Mouse (Mus musculus) hindbrain, postnatal 0 days (tissue): ENCODE results near the gene Zfp536. TPM values are rescaled to one million over a fixed set of nuclear protein-coding genes. Genes with fewer than 3 reads are reported as not detected.

ENCODE experiments used
- ATAC-seq: fragments of 200-750 bp; cut with Nextera tagmentation; 2 replicates; pipeline ENCODE4 v1.8.0; 2017; ENCODE audit warnings: mild to moderate bottlenecking, moderate TSS enrichment, moderate library complexity
- DNase-seq: peaks from one replicate; pipeline ENCODE4 v3.0.0-alpha.2; 2015; ENCODE audit warnings: low spot score
- H3K27ac ChIP-seq: fragments of 300-500 bp; sonication (generic); 2 replicates; pipeline ENCODE4 v1.5.1; 2014; ENCODE audit warnings: mild to moderate bottlenecking
- H3K27me3 ChIP-seq: fragments of 300-500 bp; sonication (generic); 2 replicates; pipeline ENCODE4 v1.6.1; 2014; ENCODE audit warnings: low read length, mixed read lengths; ENCODE audit not compliant: insufficient read depth
- H3K36me3 ChIP-seq: fragments of 300-500 bp; sonication (generic); 2 replicates; pipeline ENCODE4 v1.6.1; 2014; ENCODE audit warnings: low read length, mixed read lengths; ENCODE audit not compliant: insufficient read depth
- H3K4me1 ChIP-seq: fragments of 300-500 bp; sonication (generic); 2 replicates; pipeline ENCODE4 v1.6.1; 2014; ENCODE audit warnings: antibody characterized with exemption, low read length, mixed read lengths; ENCODE audit not compliant: insufficient read depth
- H3K4me2 ChIP-seq: fragments of 300-500 bp; sonication (generic); 2 replicates; pipeline ENCODE4 v1.6.1; 2014; ENCODE audit warnings: low read depth, mild to moderate bottlenecking, low read length, moderate library complexity, mixed read lengths
- H3K4me3 ChIP-seq: fragments of 300-500 bp; sonication (generic); 2 replicates; pipeline ENCODE4 v1.5.1; 2014; ENCODE audit warnings: low read length
- H3K9ac ChIP-seq: fragments of 300-500 bp; sonication (generic); replicated peaks from 2 replicates; pipeline ENCODE4 v1.6.1; 2014; ENCODE audit warnings: mild to moderate bottlenecking, low read length, moderate library complexity, mixed read lengths
- H3K9me3 ChIP-seq: fragments of 300-500 bp; sonication (generic); 2 replicates; pipeline ENCODE4 v1.6.1; 2016; ENCODE audit warnings: low read length, mixed read lengths
- CTCF ChIP-seq: IDR thresholded peaks from 2 replicates; pipeline ENCODE4 v1.5.1; 2016; ENCODE audit warnings: antibody characterized with exemption, control low read depth, low read depth
- WGBS: fragments of 180-500 bp; shearing (Covaris S2); extraction: QIAGEN DNeasy Blood & Tissue Kit; methylation state at CpG from one replicate; pipeline ENCODE4 v1.1.7; 2014; 5-methylcytosine and 5-hydroxymethylcytosine counted together
- polyA plus RNA-seq: library from polyadenylated mRNA; unstranded; fragments of >200 nt; fragmentation: Nextera tagmentation; extraction: Ambion mirVana; gene quantifications from 2 replicates; pipeline ENCODE4 v1.2.1, GENCODE M21; 2015
- total RNA-seq: library from RNA; depleted of rRNA; stranded (reverse); fragments of >200 nt; gene quantifications from 2 replicates; pipeline ENCODE4 v1.2.3, GENCODE M21; 2014

The Zfp536 gene
- total and polyA plus RNA-seq, 2 experiments from 2014 or later, result 32.6 to 74.1 TPM

- Histone ChIP-seq H3K4me2 (no peak overlapping the region), H3K4me1 (peaks cover 11% of the 10 kb centered on the region), H3K9me3 (no peaks in the 10 kb centered on the region), H3K27me3 (no peaks in the 10 kb centered on the region), H3K4me3 (no peak overlapping the region), H3K27ac (no peak overlapping the region), H3K9ac (no peak overlapping the region), H3K36me3 (no peaks in the 10 kb centered on the region)
- 66% methylated on average over 3 of the region's 3 CpGs for WGBS
- DNase-seq (peak; percentile 20), ATAC-seq (no peak)
- no peak for TF ChIP-seq CTCF
These were observed 88.2 kb downstream of the Zfp536 start for GRCm38 (mm10) chr7:37685247-37685646.

- no peaks in the 10 kb centered on the region for H3K36me3 ChIP-seq
- H3K4me3 ChIP-seq, result no peak overlapping the region
- no peak overlapping the region for H3K4me2 ChIP-seq
- H3K27ac ChIP-seq, result no peak overlapping the region
- no peak overlapping the region for H3K9ac ChIP-seq
- ATAC-seq (no peak), DNase-seq (no peak)
- no peak for TF ChIP-seq CTCF
- no peaks in the 10 kb centered on the region for H3K9me3 ChIP-seq
- WGBS, result 47% methylated on average over 3 of the region's 3 CpGs
- H3K4me1 ChIP-seq, result no peaks in the 10 kb centered on the region
- no peaks in the 10 kb centered on the region for H3K27me3 ChIP-seq
These were observed 92.1 kb downstream of the Zfp536 start for GRCm38 (mm10) chr7:37681335-37681734.

GRCm38 (mm10) chr7:37663676-37664365 is 109.6 kb downstream of the Zfp536 start:
- 74% methylated on average over 7 of the region's 7 CpGs for WGBS
- no peak overlapping the region for H3K4me3 ChIP-seq
- no peaks in the 10 kb centered on the region for H3K9me3 ChIP-seq
- no peak for DNase-seq
- no peaks in the 10 kb centered on the region for H3K36me3 ChIP-seq
- no peak for TF ChIP-seq CTCF
- no peak overlapping the region for H3K27ac ChIP-seq
- peaks cover 14% of the 10 kb centered on the region for H3K4me1 ChIP-seq
- H3K9ac ChIP-seq, result no peak overlapping the region
- H3K27me3 ChIP-seq, result no peaks in the 10 kb centered on the region
- H3K4me2 ChIP-seq, result no peak overlapping the region
- ATAC-seq, result no peak

GRCm38 (mm10) chr7:37648671-37649070 is 124.8 kb downstream of the Zfp536 start:
- no peaks in the 10 kb centered on the region for H3K9me3 ChIP-seq
- no peaks in the 10 kb centered on the region for H3K36me3 ChIP-seq
- no peak for DNase-seq
- H3K27me3 ChIP-seq, result no peaks in the 10 kb centered on the region
- H3K9ac ChIP-seq, result no peak overlapping the region
- ATAC-seq, result no peak
- WGBS, result 86% methylated on average over 11 of the region's 11 CpGs
- no peak for TF ChIP-seq CTCF
- no peak overlapping the region for H3K4me3 ChIP-seq
- H3K4me2 ChIP-seq, result no peak overlapping the region
- H3K27ac ChIP-seq, result no peak overlapping the region
- H3K4me1 ChIP-seq, result peaks cover 8% of the 10 kb centered on the region; the same call in 1 of the 2 replicates

GRCm38 (mm10) chr7:37647917-37648615 is 125.4 kb downstream of the Zfp536 start:
- H3K36me3 ChIP-seq, result no peaks in the 10 kb centered on the region
- WGBS, result 89% methylated on average over 21 of the region's 21 CpGs
- TF ChIP-seq CTCF, result no peak
- no peak overlapping the region for H3K27ac ChIP-seq
- H3K9me3 ChIP-seq, result no peaks in the 10 kb centered on the region
- H3K9ac ChIP-seq, result no peak overlapping the region
- DNase-seq, result no peak
- no peaks in the 10 kb centered on the region for H3K27me3 ChIP-seq
- ATAC-seq, result no peak
- no peak overlapping the region for H3K4me2 ChIP-seq
- no peak overlapping the region for H3K4me3 ChIP-seq
- H3K4me1 ChIP-seq, result peaks cover 8% of the 10 kb centered on the region; the same call in 1 of the 2 replicates

GRCm38 (mm10) chr7:37639740-37640397 is 133.6 kb downstream of the Zfp536 start:
- Histone ChIP-seq H3K4me3 (no peak overlapping the region), H3K4me2 (no peak overlapping the region), H3K36me3 (no peaks in the 10 kb centered on the region), H3K9me3 (no peaks in the 10 kb centered on the region), H3K27ac (no peak overlapping the region), H3K4me1 (no peaks in the 10 kb centered on the region), H3K9ac (0 out of 2 replicates have a peak overlapping the region, but pooled peaks have one; percentile 13), H3K27me3 (no peaks in the 10 kb centered on the region)
- ATAC-seq, result no peak
- DNase-seq, result no peak
- TF ChIP-seq CTCF, result no peak
- WGBS, result 26% methylated on average over 12 of the region's 12 CpGs
